Mouse (Mus musculus) kidney, postnatal 0 days (tissue): ENCODE results near the gene Swsap1. TPM values are rescaled to one million over a fixed set of nuclear protein-coding genes. Genes with fewer than 3 reads are reported as not detected.
A peak's percentile ranks its signal among the peaks of the same experiment; 100 is the strongest.

Experiments used
- ATAC-seq: fragments of 200-750 bp; cut with Nextera tagmentation; replicated peaks from 2 replicates; pipeline ENCODE4 v1.8.0; 2017; ENCODE audit warnings: low read depth, moderate number of reproducible peaks, moderate TSS enrichment, moderate library complexity; ENCODE audit not compliant: low FRiP score
- DNase-seq: peaks from one replicate; pipeline ENCODE4 v3.0.0-alpha.2; 2016; ENCODE audit warnings: low spot score
- H3K27ac ChIP-seq: fragments of 300-500 bp; sonication (generic); 2 replicates; pipeline ENCODE4 v1.5.1; 2014; ENCODE audit warnings: mild to moderate bottlenecking
- H3K27me3 ChIP-seq: fragments of 300-500 bp; sonication (generic); 2 replicates; pipeline ENCODE4 v1.6.1; 2014; ENCODE audit warnings: low read length, mixed read lengths; ENCODE audit not compliant: insufficient read depth
- H3K36me3 ChIP-seq: fragments of 300-500 bp; sonication (generic); 2 replicates; pipeline ENCODE4 v1.6.1; 2014; ENCODE audit warnings: low read length, mixed read lengths; ENCODE audit not compliant: insufficient read depth
- H3K4me1 ChIP-seq: fragments of 300-500 bp; sonication (generic); replicated peaks from 2 replicates; pipeline ENCODE4 v1.6.1; 2014; ENCODE audit warnings: antibody characterized with exemption, low read length, mixed read lengths; ENCODE audit not compliant: insufficient read depth
- H3K4me2 ChIP-seq: fragments of 300-500 bp; sonication (generic); 2 replicates; pipeline ENCODE4 v1.6.1; 2014; ENCODE audit warnings: mild to moderate bottlenecking, low read length, moderate library complexity, mixed read lengths
- H3K4me3 ChIP-seq: fragments of 300-500 bp; sonication (generic); replicated peaks from 2 replicates; pipeline ENCODE4 v1.5.1; 2014; ENCODE audit warnings: low read depth, low read length
- H3K9ac ChIP-seq: fragments of 300-500 bp; sonication (generic); 2 replicates; pipeline ENCODE4 v1.6.1; 2014; ENCODE audit warnings: low read depth, low read length
- H3K9me3 ChIP-seq: fragments of 300-500 bp; sonication (generic); replicated peaks from 2 replicates; pipeline ENCODE4 v1.6.1; 2016; ENCODE audit warnings: low read length, inconsistent platforms, mixed read lengths
- CTCF ChIP-seq: IDR thresholded peaks from 2 replicates; pipeline ENCODE4 v1.5.1; 2016; ENCODE audit warnings: antibody characterized with exemption, low read depth, mild to moderate bottlenecking, moderate library complexity
- WGBS: fragments of 180-500 bp; shearing (Covaris S2); extraction: QIAGEN DNeasy Blood & Tissue Kit; methylation state at CpG from one replicate; pipeline ENCODE4 v1.1.7; 2014; 5-methylcytosine and 5-hydroxymethylcytosine counted together
- polyA plus RNA-seq: library from polyadenylated mRNA; unstranded; fragments of >200 nt; fragmentation: Nextera tagmentation; extraction: Ambion mirVana; gene quantifications from 2 replicates; pipeline ENCODE4 v1.2.1, GENCODE M21; 2015

Gene Swsap1
- polyA plus RNA-seq, 1 experiment from 2014 or later: 7.5 TPM

- no peak for DNase-seq
These were observed 29.4 kb upstream of the Swsap1 start for GRCm38 (mm10) chr9:21926155-21926554.

GRCm38 (mm10) chr9:21926784-21927183 is 28.8 kb upstream of the Swsap1 start:
- peak; percentile 25 for DNase-seq

More at GRCm38 (mm10) chr9:21926155-21926554, 29.4 kb upstream of the Swsap1 start:
- no peak for ATAC-seq
- Histone ChIP-seq H3K9me3 (no peaks in the 10 kb centered on the region), H3K27me3 (no peaks in the 10 kb centered on the region), H3K4me3 (0 out of 2 replicates have a peak overlapping the region, but pooled peaks have one; percentile 54), H3K27ac (peak overlapping the region; percentile 72; the same call in 1 of the 2 replicates), H3K4me1 (0 out of 2 replicates have a peak, but pooled peaks cover 3% of the 10 kb centered on the region), H3K4me2 (peak overlapping the region; percentile 70), H3K9ac (no peak overlapping the region), H3K36me3 (no peaks in the 10 kb centered on the region)
- WGBS: 71% methylated on average over 6 of the region's 6 CpGs
- TF ChIP-seq CTCF: no peak

GRCm38 (mm10) chr9:21927208-21927753 is 28.3 kb upstream of the Swsap1 start, which contains the start of the genes Ccdc159 and Tmem205:
TSS of gene Ccdc159 (plus strand) at chr9:21927471.
TSS of gene Tmem205 (minus strand) at chr9:21927556.
- no peak for TF ChIP-seq CTCF
- no peaks in the 10 kb centered on the region for H3K27me3 ChIP-seq
- ATAC-seq: peak; percentile 98
- H3K9ac ChIP-seq: peak within 1 kb of the TSS; percentile 66
- peak within 1 kb of the TSS; percentile 54 for H3K4me3 ChIP-seq
- under 1% methylated on average over 28 of the region's 28 CpGs for WGBS
- DNase-seq: peak; percentile 99
- H3K27ac ChIP-seq: peak within 1 kb of the TSS; percentile 72
- H3K9me3 ChIP-seq: no peaks in the 10 kb centered on the region
- peak within 1 kb of the TSS; percentile 70 for H3K4me2 ChIP-seq
- H3K36me3 ChIP-seq: no peaks in the 10 kb centered on the region
- H3K4me1 ChIP-seq: 0 out of 2 replicates have a peak, but pooled peaks cover 3% of the 10 kb centered on the region

More at GRCm38 (mm10) chr9:21926784-21927183, 28.8 kb upstream of the Swsap1 start:
- 1% methylated on average over 6 of the region's 6 CpGs for WGBS
- H3K27me3 ChIP-seq: no peaks in the 10 kb centered on the region
- peak overlapping the region; percentile 70 for H3K4me2 ChIP-seq
- peak overlapping the region; percentile 66 for H3K9ac ChIP-seq
- H3K9me3 ChIP-seq: no peaks in the 10 kb centered on the region
- H3K4me1 ChIP-seq: 0 out of 2 replicates have a peak, but pooled peaks cover 3% of the 10 kb centered on the region
- ATAC-seq: no peak
- no peaks in the 10 kb centered on the region for H3K36me3 ChIP-seq
- peak overlapping the region; percentile 72 for H3K27ac ChIP-seq
- peak overlapping the region; percentile 54 for H3K4me3 ChIP-seq
- no peak for TF ChIP-seq CTCF

GRCm38 (mm10) chr9:21929208-21929607 is 26.3 kb upstream of the Swsap1 start:
- Histone ChIP-seq H3K4me2 (no peak overlapping the region), H3K4me3 (no peak overlapping the region), H3K9me3 (no peaks in the 10 kb centered on the region), H3K4me1 (0 out of 2 replicates have a peak, but pooled peaks cover 3% of the 10 kb centered on the region), H3K27ac (no peak overlapping the region), H3K9ac (no peak overlapping the region), H3K36me3 (no peaks in the 10 kb centered on the region), H3K27me3 (no peaks in the 10 kb centered on the region)
- ATAC-seq (no peak), DNase-seq (no peak)
- TF ChIP-seq CTCF: no peak
- WGBS: 74% methylated on average over 3 of the region's 3 CpGs

GRCm38 (mm10) chr9:21932006-21932405 is 23.5 kb upstream of the Swsap1 start:
- no peak overlapping the region for H3K4me3 ChIP-seq
- no peaks in the 10 kb centered on the region for H3K9me3 ChIP-seq
- ATAC-seq (no peak), DNase-seq (no peak)
- no peak overlapping the region for H3K9ac ChIP-seq
- H3K4me2 ChIP-seq: no peak overlapping the region
- TF ChIP-seq CTCF: no peak
- no peaks in the 10 kb centered on the region for H3K36me3 ChIP-seq
- 0 out of 2 replicates have a peak, but pooled peaks cover under 1% of the 10 kb centered on the region for H3K4me1 ChIP-seq
- 67% methylated on average over 2 of the region's 2 CpGs for WGBS
- no peak overlapping the region for H3K27ac ChIP-seq
- H3K27me3 ChIP-seq: no peaks in the 10 kb centered on the region

- H3K27ac ChIP-seq: no peak overlapping the region
- ATAC-seq: no peak
- H3K27me3 ChIP-seq: no peaks in the 10 kb centered on the region
- no peak for DNase-seq
- no peaks in the 10 kb centered on the region for H3K9me3 ChIP-seq
- no peak overlapping the region for H3K9ac ChIP-seq
- 53% methylated on average over 12 of the region's 12 CpGs for WGBS
- no peak for TF ChIP-seq CTCF
- H3K4me2 ChIP-seq: no peak overlapping the region
- no peaks in the 10 kb centered on the region for H3K36me3 ChIP-seq
- 0 out of 2 replicates have a peak, but pooled peaks cover 3% of the 10 kb centered on the region for H3K4me1 ChIP-seq
- H3K4me3 ChIP-seq: no peak overlapping the region
These were observed 23.0 kb upstream of the Swsap1 start for GRCm38 (mm10) chr9:21932445-21933137.
